Mouse (Mus musculus) stomach, embryonic 14.5 days (tissue): Measurements from ENCODE around the gene Bod1l. TPM values are rescaled to one million over a fixed set of nuclear protein-coding genes. Genes with fewer than 3 reads are reported as not detected.

Experiments used
- ATAC-seq: fragments of 200-750 bp; cut with Nextera tagmentation; 2 replicates; pipeline ENCODE4 v1.8.0; 2017; ENCODE audit warnings: low read depth, moderate TSS enrichment; ENCODE audit not compliant: insufficient number of reproducible peaks, insufficient read depth, low FRiP score
- H3K27ac ChIP-seq: fragments of 300-500 bp; sonication (generic); 2 replicates; pipeline ENCODE4 v1.5.1; 2014; ENCODE audit warnings: mild to moderate bottlenecking, low read length, moderate library complexity, mixed read lengths
- H3K27me3 ChIP-seq: fragments of 300-500 bp; sonication (generic); 2 replicates; pipeline ENCODE4 v1.6.1; 2014; ENCODE audit warnings: low read length, control low read depth, mixed read lengths; ENCODE audit not compliant: control insufficient read depth, insufficient read depth
- H3K36me3 ChIP-seq: fragments of 300-500 bp; sonication (generic); 2 replicates; pipeline ENCODE4 v1.6.1; 2014; ENCODE audit warnings: mild to moderate bottlenecking, control low read depth, low read length, moderate library complexity, mixed read lengths; ENCODE audit not compliant: control insufficient read depth, insufficient read depth
- H3K4me1 ChIP-seq: fragments of 300-500 bp; sonication (generic); 2 replicates; pipeline ENCODE4 v1.6.1; 2014; ENCODE audit warnings: low read length, control low read depth, mixed read lengths; ENCODE audit not compliant: control insufficient read depth, insufficient read depth
- H3K4me2 ChIP-seq: fragments of 300-500 bp; sonication (generic); replicated peaks from 2 replicates; pipeline ENCODE4 v1.6.1; 2014; ENCODE audit warnings: low read depth, low read length, control low read depth
- H3K4me3 ChIP-seq: fragments of 300-500 bp; sonication (generic); 2 replicates; pipeline ENCODE4 v1.5.1; 2014; ENCODE audit warnings: low read depth, low read length, control low read depth
- H3K9ac ChIP-seq: fragments of 300-500 bp; sonication (generic); replicated peaks from 2 replicates; pipeline ENCODE4 v1.6.1; 2014; ENCODE audit warnings: low read depth, mild to moderate bottlenecking, control low read depth, low read length, moderate library complexity, mixed read lengths
- H3K9me3 ChIP-seq: fragments of 300-500 bp; sonication (generic); 2 replicates; pipeline ENCODE4 v1.6.1; 2016; ENCODE audit warnings: low read depth, low read length, control low read depth; ENCODE audit not compliant: control insufficient read depth
- WGBS: fragments of 180-500 bp; shearing (Covaris S2); extraction: QIAGEN DNeasy Blood & Tissue Kit; methylation state at CpG from one replicate; pipeline ENCODE4 v1.1.7; 2014; 5-methylcytosine and 5-hydroxymethylcytosine counted together
- polyA plus RNA-seq: library from polyadenylated mRNA; unstranded; fragments of >200 nt; fragmentation: Nextera tagmentation; extraction: Ambion mirVana; gene quantifications from 2 replicates; pipeline ENCODE4 v1.2.1, GENCODE M21; 2014

Gene Bod1l
- polyA plus RNA-seq, 1 experiment from 2014 or later, result 26.9 TPM

DNA sequence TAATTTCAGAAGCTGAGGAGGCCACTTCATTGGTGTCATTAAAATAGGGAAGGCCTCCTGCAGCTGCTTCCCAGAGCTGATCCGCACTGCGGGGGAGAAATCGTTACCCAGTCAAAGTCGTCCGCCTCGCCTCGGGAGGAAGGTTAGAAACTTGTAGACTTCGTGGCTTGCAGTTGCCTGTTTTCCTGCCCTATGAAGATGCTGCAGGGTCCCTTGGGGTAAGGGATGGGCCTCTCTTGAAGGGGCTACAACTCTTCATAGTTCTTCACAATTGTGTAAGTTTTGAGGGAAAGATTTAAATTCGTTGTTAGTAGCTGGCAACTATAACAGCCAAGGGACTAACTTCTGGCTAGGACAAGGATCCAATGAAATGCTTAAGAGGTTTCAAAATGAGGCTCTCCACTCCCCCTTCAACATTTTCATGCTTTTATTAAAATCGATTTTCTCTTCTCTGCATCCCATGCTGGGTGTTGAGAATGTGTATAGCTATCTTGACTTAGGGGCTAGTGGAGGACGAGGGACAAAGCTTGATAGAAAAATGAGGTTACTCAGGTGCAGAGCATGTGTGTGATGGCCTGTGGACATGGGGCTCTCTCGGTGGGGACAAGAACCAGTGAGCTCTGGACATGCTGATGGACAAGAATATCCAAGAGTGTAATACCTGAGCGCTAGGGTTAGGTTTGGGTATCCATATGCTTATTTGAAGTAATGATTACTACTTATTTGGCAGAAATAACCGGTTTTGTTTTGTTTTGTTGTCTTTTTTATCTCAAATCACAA is 78.3 kb downstream of the Bod1l start:
- peak overlapping the region; percentile 35; the same call in 1 of the 2 replicates for H3K4me2 ChIP-seq
- no peaks in the 10 kb centered on the region for H3K36me3 ChIP-seq
- H3K4me1 ChIP-seq, result peaks cover 10% of the 10 kb centered on the region; the same call in 1 of the 2 replicates
- no peak for ATAC-seq
- H3K9me3 ChIP-seq, result no peaks in the 10 kb centered on the region
- peaks cover 38% of the 10 kb centered on the region for H3K27me3 ChIP-seq
- peak overlapping the region; percentile 13; the same call in 1 of the 2 replicates for H3K4me3 ChIP-seq
- H3K27ac ChIP-seq, result peak overlapping the region; percentile 18; the same call in 1 of the 2 replicates
- WGBS, result 11% methylated on average over 14 of the region's 14 CpGs
- no peak overlapping the region for H3K9ac ChIP-seq

DNA sequence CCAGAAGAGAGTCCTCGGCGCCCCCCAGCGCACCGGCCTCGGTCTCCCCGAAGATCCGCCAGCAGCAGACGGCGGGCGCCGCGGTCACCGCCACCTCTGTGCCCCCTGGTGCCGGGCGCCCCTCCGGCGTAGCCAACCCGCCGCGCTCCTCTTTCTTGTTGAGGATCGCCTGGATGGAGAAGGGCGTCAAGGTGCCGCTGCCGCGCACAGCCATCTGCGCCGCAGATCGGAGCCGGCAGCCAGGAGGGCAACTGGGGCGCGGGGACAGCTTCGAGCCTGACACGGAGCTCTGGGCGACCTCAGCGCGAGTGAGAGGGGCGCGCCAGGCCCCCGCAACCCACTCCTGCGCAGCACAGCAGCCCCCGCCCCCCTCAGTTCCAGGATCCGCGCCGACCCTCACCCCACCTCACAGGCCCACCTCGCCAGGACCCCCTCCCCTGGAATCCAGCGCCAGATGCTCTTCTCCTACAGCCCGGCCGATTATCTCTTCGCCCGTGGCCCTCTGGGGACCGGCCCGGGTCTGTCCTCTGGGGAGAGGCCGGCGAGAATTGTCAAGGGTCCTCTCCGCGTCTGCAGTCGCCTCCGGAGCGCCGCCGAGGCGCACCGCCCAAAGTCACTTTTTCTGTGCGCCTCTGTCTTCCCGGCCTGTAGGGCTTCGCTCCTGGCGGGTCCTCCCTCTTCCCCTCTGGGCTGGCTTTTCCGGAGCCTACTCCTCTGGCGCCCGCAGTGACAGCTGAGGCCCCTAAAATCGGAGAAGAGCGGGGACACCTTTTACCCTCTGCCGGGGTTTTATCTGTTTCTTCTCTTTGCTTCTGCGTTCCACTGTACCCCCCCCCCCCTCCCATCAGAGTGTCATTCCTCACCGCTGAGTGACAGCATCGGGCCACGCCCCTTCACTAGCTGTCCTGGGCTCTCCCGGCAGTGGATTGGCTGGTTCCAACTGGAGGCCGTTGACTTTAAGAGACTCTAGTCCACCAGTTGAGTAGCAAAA is 80.1 kb downstream of the Bod1l start, which contains the start of gene Nkx3-2:
Gene Nkx3-2 (minus strand): TSS at position 771 of the 991 bp plus-strand sequence.
- peak; percentile 71 for ATAC-seq
- Histone ChIP-seq H3K4me2 (peak within 1 kb of the TSS; percentile 53), H3K27me3 (peaks cover 39% of the 10 kb centered on the region), H3K36me3 (no peaks in the 10 kb centered on the region), H3K27ac (peak within 1 kb of the TSS; percentile 81; the same call in 1 of the 2 replicates), H3K9ac (peak within 1 kb of the TSS; percentile 53), H3K4me3 (peak within 1 kb of the TSS; percentile 47), H3K9me3 (no peaks in the 10 kb centered on the region), H3K4me1 (peaks cover 10% of the 10 kb centered on the region; the same call in 1 of the 2 replicates)
- WGBS, result under 1% methylated on average over 78 of the region's 79 CpGs

DNA sequence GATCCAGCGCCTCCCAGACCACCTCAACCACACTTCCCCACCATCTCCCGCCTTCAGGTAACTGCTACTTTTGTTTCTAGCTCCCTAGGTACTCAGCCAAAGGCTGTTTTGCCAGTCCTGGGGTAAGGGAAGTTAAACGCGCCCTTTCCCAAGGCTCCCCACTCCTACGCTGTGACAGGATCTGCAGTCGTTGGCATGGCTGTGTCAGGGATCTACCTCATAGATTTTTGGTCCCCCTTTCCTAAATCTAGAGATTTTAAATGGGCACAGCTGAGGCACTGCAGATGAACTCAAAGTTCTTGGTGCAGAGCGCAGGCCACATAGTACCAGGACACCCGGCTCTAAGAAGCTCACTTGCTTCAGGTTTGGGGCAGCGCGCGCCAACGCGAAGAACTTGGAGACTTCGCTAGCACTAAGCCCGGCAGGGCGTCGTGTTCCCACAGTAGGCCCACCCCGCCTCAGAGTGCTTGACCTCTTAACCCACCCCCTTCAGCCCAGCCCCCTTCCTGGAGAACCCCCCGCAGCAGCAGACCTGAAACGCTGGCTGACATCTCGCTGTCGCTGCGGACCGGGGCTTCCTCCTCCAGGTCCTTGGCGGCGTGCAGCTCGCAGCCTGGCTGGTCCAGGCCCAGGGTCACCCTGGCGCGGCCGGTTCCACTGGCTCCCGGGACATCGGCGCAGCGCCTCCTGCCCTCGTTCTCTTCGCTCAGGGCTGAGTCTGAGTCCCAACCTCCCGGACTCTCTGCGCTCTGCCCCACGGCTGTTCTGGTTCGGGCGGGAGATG is 81.0 kb downstream of the Bod1l start:
- Histone ChIP-seq H3K4me1 (peaks cover 10% of the 10 kb centered on the region; the same call in 1 of the 2 replicates), H3K27me3 (peaks cover 44% of the 10 kb centered on the region), H3K9ac (peak overlapping the region; percentile 53), H3K36me3 (no peaks in the 10 kb centered on the region), H3K4me2 (peak overlapping the region; percentile 53), H3K4me3 (peak overlapping the region; percentile 47), H3K27ac (peak overlapping the region; percentile 81; the same call in 1 of the 2 replicates), H3K9me3 (no peaks in the 10 kb centered on the region)
- ATAC-seq, result peak; percentile 48; the same call in 1 of the 2 replicates
- WGBS, result 2% methylated on average over 41 of the region's 41 CpGs

DNA sequence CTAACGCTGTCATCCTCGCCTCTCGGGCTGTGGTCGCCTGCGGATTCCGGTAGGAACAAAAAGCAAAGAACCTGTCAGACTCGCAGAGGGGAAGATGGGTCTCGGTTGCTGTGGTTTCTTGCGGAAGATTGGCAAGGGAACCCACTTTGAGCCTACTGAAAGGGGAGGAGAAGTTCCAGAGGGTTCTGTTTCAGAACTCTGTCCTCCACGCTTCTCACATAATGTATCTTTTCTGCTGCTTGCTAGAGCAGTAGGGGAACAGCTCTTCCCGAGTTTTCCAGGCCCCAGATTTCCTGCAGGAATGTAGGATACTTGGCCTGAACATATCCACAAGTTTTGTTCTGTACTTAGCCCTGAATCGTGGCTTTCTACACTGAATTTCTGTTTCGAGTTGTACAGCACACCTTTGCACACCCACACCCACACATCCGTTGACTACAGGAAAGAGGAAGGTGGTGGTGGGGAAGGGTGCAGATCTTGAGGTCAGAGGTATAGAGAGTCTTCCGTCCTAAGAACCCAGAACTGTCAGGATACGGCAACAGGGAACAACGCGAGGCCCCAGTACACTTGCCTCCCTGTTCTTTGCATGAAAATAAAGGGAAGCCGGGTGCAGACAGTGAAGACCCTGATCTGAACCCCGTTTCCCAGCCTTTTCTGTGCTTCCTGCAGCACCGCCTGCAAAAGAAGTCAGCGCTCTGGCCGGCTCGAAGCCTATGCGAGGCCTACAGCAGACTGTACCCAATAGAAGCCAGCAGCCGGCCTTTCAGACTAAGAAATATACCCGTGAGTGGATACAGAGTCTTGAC is 81.8 kb downstream of the Bod1l start:
- Histone ChIP-seq H3K4me2 (peak overlapping the region; percentile 53), H3K4me3 (peak overlapping the region; percentile 47), H3K9ac (peak overlapping the region; percentile 53; the same call in 1 of the 2 replicates), H3K4me1 (peaks cover 7% of the 10 kb centered on the region; the same call in 1 of the 2 replicates), H3K27me3 (peaks cover 48% of the 10 kb centered on the region), H3K9me3 (no peaks in the 10 kb centered on the region), H3K27ac (peak overlapping the region; percentile 81), H3K36me3 (no peaks in the 10 kb centered on the region)
- 7% methylated on average over 27 of the region's 27 CpGs for WGBS
- ATAC-seq, result no peak

DNA sequence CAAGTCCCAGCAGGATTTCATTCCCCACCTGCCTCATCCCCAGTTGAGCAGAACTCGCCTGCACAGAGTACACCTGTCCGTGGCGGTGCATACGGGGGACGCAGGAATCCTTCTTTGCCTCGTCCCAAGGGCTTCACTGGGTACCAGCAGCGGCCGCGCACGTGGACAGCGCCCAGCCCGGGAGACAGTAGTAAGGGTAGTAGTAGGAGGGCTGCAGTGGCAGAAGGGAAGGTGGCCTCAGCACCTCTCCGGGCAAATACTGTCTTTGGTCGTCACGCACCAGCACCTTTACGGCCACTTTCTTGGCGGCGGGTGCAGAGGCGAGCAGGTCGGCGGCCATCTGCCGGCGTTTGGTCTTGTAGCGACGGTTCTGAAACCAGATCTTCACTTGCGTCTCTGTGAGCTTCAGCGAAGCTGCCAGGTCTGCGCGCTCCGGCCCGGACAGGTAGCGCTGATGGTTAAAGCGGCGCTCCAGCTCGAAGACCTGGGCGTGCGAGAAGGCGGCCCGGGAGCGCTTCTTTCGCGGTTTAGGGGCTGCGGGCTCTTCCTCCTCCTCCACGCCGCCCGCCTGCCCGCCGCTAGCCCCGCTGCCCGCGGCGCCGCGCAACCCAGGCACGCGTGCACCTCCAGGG is 82.5 kb downstream of the Bod1l start:
- WGBS, result 2% methylated on average over 56 of the region's 56 CpGs
- Histone ChIP-seq H3K4me3 (peak overlapping the region; percentile 47), H3K4me2 (peak overlapping the region; percentile 53), H3K27ac (peak overlapping the region; percentile 81; the same call in 1 of the 2 replicates), H3K27me3 (peaks cover 47% of the 10 kb centered on the region), H3K9me3 (no peaks in the 10 kb centered on the region), H3K4me1 (peaks cover 7% of the 10 kb centered on the region; the same call in 1 of the 2 replicates), H3K9ac (peak overlapping the region; percentile 53; the same call in 1 of the 2 replicates), H3K36me3 (no peaks in the 10 kb centered on the region)
- no peak for ATAC-seq

DNA sequence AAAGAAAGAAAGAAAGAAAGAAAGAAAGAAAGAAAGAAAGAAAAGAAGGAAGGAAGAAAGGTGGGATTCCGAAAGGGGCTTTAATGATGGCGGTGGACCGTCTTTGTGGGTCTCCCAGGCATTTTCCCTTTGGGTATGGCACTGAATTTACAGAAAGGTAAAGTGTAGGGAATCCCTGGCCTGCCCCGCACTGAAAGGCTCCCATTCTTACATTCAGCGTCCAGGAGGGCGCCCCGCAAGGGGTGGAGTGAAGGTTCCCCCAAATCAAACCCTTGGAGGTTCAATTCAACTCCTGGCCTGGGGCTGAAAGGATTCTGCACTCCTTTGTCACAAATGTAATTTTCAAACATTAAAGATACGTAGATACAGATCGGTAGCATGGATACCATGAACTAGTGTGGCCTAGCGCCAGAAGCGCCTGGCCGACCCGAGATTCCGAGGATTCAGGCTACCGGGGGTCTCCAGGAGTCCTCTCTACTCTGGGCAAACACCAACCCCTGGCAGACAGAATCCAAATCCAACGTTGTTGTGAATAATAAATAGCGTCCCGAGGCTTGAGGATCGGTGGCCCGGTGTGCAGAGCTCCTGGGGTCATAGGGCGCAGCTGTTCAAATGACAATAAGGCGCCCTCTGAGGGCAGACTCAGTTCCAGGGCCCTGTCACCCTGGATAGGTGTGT is 83.1 kb downstream of the Bod1l start:
- Histone ChIP-seq H3K9ac (0 out of 2 replicates have a peak overlapping the region, but pooled peaks have one; percentile 18), H3K27ac (peak overlapping the region; percentile 6; the same call in 1 of the 2 replicates), H3K4me2 (peak overlapping the region; percentile 53), H3K4me1 (peaks cover 7% of the 10 kb centered on the region; the same call in 1 of the 2 replicates), H3K4me3 (peak overlapping the region; percentile 47), H3K36me3 (no peaks in the 10 kb centered on the region), H3K9me3 (no peaks in the 10 kb centered on the region), H3K27me3 (peaks cover 46% of the 10 kb centered on the region)
- no peak for ATAC-seq
- WGBS, result 8% methylated on average over 22 of the region's 22 CpGs
